Mouse (Mus musculus) ZHBTc4 (cell line): Measurements from ENCODE around the gene Nudt6.

Experiments
- DNase-seq: peaks from one replicate; pipeline ENCODE4 v3.0.0-alpha.2; 2011; ENCODE audit warnings: low read depth, low spot score

Gene Nudt6

DNA sequence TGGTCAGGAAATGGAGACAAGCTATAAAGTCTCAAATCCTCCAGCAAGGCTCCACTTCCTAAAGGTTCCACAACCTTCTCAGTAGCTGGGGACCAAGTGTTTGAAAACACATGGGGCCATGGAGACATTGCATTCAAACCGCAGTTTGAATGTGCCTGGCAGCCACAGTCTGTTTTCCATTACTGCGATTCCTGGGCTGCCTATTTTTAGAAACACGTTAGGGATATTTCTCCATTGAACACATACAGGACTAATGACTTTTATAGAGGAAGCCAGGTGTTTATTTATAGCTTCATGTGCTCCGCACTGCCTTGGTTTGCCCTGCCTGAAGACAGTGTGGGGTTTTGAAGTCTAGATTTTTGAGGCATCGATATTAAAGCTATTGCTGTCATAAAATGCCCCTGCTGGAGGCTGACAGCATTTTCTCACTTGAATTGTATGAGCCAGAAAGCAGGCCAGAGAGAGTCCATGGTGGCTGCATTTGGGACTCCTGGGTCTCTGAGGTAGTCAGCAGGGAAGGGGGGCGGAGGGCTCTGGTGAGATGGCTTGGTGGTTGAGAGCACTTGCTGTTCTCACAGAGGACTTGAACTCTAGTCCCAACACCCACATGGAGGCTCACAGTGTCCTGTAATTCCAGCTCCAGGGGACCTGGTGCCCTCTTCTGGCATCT is 36.8 kb downstream of the Nudt6 start:
- DNase-seq: no peak

DNA sequence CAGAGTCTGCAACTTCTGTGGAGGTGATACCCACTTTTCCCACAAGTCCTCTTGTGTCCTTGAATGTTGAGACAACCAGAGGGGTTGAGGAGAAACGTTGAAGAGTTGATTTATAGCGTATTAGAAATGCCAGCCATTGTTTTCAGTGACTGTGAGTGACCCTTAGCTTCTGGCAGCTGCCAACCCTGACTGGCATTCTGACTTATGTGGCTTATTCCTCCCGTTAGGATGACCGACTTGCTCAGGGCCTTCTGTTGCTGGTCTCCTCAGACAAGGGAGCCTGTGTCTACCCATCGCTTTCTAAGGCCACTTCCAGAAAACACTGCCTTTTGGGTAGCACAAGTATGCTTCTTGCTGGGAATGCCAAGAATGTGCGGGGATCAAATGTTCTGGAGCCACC is 38.6 kb downstream of the Nudt6 start:
- DNase-seq: no peak

DNA sequence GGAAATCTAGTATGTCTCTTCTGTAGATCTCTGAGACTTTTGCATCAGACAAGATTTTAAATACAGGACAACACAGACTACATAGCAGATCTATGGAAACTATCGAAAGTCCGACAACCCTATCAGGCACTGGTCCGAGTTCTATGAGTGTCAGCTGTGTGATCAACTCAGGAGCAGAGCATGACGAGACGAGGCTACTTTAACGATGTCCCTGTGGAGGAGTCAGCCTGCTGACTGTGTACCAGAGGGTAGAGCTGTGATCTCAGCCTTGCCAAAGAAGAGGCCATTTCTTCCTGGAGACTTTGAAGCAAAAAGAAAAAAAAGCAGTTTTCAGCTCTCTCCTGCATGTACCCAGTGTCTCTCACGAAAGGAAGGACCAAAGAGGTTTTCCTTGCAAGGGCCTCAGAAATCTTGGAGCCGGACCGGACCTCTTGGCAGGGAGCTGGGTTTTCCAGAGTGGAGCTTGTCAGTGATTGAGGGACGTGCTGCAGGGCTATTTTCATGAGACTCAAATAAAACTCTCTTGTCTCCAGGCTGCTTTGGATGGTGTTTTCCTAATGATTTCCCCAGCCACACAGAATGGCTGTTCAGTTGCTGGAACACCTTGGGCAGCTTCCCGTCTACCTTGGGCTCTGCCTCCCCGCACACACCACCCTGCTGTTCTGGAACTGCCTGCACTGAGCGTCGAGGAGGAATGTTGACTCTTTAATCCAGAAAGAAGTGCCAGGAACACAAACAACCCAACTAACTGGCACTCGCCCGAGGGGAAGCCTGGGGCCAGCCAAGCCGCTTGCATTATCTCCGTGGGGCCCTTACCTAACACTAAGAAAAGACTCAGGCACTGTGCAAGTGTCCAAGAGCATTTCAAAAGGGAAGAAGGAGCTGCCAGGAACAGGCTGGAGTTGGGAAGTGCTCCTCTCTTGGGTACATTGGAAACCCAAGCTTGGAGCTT is 39.8 kb downstream of the Nudt6 start:
- DNase-seq: no peak

DNA sequence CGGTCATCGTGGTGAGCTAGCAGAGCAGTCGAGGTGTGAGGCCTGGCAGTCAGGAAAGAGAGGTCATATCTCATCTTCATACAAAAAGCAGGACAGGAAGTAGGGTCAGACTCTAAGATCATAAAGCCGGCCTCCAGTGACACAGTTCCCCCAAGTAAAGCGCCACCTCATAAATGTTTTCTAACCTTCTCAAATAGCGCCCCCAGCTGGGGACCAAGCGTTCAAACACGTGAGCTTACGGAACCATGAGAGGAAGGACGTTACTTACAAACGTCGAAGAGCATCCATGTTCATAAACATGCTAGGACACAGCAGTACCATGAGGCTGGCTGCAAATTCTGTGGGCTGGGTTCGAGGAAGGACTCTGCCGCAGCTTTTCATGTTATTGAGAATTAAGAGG is 40.8 kb downstream of the Nudt6 start:
- peak; percentile 22 for DNase-seq

DNA sequence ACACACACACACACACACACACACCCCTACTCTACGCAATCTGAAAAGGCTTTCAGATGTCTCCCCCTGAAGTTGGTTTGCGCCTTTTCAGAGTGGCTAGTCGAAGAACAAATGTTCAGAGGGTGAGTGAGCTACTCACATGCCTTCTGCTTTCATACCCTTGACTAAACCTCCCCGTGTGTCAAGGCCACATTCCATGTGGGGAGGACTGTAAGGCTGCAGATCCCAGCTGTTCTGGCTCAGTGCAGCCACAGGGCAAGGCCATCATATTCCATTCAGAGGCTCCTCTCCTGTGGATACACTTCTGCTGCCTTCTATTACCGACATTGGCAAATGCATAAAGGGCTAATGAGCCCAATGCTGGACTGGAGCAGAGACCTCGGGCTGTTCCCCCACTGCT is 41.6 kb downstream of the Nudt6 start:
- peak; percentile 21 for DNase-seq

DNA sequence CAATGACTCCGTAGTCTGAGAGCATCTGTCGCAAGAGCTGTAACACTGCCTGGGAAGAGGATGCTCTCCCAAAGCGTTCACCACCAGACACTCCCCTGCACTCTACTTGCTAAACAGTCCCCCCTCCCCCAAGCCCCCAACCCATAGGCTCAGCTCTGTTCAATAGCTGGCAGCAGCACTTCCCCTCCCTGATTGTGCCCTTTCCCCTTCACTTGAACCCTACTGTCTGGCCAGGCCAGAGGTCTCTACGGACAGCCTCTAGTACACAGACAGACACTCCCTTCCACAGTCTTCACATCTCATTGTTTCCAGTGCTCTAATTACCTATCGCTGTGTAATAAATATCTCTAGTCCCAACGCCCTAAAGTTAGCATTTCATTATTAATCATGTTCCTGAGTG is 42.1 kb downstream of the Nudt6 start:
- DNase-seq: peak; percentile 4

DNA sequence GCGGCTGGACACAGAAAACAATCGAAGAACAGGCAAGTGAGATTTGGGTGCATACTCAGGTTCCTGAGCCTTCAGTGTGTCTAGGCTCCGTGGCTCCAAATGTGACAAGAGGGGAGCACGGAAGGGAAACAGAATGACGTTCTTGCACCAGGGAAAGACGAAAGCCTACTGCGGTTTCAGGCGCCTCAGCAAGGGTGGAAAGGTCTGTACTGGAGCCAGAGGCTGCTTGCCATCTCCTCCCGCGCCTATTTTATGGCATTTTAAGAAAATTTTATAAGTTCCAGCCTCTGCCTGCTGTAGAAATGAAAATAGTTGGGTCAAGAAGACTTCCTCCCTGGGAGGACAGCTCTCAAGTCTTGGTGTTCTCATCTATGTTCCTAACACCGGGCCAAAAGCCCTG is 46.3 kb downstream of the Nudt6 start:
- no peak for DNase-seq

DNA sequence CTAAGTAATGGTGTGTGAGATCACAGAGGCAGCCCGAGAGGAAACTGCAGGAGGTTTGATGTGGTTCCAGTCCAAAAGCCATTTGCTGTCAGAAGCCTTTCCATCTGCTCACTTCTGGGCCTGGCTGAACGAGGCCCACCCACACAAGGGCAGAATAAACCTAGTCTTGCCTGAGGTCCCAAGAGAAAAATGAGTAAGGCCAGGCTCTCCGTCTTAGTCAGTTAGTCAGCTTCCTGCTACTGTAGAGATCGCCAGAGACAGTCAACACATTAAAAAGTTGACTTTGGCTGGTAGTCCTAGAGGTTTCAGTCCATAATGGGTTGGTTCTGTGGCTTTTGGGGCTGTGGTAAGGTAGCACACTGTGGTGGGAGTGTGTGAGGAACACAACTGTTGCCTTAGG is 49.6 kb downstream of the Nudt6 start:
- no peak for DNase-seq

DNA sequence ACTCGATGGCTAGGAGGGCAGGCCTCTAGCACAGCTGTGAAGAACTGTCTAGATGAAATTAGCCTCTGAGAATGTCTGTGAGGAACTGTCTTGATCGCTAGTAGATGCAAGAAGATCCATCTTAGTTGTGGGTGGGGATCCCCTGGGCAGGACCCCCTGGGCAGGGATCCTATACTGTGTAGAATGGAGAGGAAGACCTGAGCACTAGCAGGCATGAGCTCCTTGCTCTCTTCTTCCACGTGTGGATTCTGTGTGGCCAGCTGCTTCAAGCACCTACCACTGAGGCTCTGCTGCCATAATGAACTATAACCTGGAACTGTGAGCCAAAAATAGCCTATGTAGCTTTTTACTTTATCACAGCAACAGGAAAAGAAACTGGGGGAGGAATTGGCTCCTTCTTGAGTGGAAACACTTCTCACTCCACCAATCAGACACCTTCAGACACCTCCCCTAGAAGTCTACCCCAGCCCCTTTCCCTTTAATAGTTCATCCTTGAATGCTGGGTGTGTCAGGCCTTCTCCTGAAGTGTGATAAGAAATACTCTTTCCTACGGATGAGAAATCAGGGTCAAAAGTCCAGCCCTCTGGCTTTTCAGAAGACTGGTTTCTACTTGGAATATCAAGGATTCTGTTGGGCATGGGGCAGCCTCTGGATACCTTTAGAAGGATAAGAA is 53.5 kb downstream of the Nudt6 start:
- DNase-seq: no peak

DNA sequence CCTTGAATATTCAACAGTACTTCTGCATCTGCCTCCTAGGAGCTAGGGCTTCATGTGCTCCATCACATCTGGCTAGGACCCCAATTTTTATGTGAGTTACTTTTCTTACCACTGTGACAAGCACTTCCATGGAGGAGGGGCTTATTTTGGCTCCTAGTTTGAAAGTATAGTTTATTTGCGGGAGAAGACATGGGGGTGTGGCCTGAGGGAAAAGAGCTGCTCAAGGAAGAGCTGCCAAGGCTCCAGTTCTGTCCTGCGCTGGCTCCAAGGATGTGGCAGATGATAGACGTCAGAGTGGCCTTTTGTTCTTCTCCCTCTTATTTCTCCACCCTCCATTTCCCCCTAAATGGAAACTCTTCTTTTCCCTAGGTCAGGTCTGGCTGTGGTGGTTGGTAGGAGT is 54.0 kb downstream of the Nudt6 start:
- no peak for DNase-seq

DNA sequence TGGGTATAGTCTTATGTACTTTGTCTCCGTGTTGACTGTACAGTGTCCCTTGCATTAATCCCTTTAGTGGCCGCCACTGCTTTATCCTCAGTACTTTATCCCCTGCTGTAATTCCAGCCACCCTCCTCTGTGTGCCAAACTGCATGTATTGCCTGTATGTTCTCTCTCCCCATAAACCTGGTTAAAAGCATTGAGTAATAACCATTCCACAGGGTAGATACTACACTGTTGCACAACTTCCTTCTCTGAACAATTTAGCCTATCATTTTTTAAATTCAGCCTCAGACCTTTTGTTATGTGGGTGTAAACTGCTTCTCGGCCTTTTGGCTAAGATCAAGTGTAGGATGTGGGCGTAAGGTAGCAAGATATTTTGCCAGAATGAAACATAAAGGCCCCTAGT is 54.9 kb downstream of the Nudt6 start:
- no peak for DNase-seq

DNA sequence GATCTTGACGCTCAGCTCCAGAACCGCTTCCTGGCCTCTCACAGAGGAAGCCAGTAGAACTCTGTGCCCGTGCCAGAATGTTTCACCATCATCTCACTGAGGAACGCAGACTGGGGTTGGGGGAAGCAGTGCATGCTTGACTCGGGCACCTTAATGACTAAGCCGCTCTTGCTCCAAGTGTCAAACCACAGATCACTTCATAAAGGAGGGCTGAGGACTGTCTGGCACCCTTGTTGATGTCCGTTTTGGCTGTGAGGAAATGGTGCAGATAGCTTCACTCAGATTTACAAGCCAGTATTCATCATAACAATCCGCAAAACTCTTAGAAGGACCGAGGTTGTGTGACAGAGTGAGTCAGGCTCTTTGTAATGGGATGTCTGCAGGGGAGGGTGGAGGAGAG is 59.3 kb downstream of the Nudt6 start:
- no peak for DNase-seq
